Mouse (Mus musculus): ENCODE data around the gene Lifr.

GRCm38 (mm10) chr15:7202981-7203380 is 112.6 kb downstream of the Lifr start:
- no peak for TF ChIP-seq POLR2A (IDR thresholded peaks at IDR 0.05; ENCODE audit: extremely low read depth, insufficient read depth, low read length)
- TF ChIP-seq CTCF (IDR thresholded peaks at IDR 0.05; ENCODE audit: low read depth, low read length) = no peak
